Mouse (Mus musculus) CH12.LX (cell line): Measurements from ENCODE around the gene Gcdh.

Experiments used
- JUN ChIP-seq: IDR thresholded peaks from 2 replicates; pipeline ENCODE4 v1.6.1; 2011; ENCODE audit warnings: low read depth, mild to moderate bottlenecking, low read length, improper control_type of control experiment, moderate library complexity; ENCODE audit not compliant: insufficient read depth
- MAX ChIP-seq: IDR thresholded peaks from 2 replicates; pipeline ENCODE4 v1.6.1; 2011; ENCODE audit warnings: low read length, improper control_type of control experiment
- POLR2A ChIP-seq: IDR thresholded peaks from 2 replicates; pipeline ENCODE4 v1.6.1; 2011; ENCODE audit warnings: low read depth, mild to moderate bottlenecking, improper control_type of control experiment, low read length
- USF2 ChIP-seq: conservative IDR thresholded peaks from 2 replicates; pipeline ENCODE4 v1.6.1; 2011; ENCODE audit warnings: low read depth, low read length, improper control_type of control experiment

DNA sequence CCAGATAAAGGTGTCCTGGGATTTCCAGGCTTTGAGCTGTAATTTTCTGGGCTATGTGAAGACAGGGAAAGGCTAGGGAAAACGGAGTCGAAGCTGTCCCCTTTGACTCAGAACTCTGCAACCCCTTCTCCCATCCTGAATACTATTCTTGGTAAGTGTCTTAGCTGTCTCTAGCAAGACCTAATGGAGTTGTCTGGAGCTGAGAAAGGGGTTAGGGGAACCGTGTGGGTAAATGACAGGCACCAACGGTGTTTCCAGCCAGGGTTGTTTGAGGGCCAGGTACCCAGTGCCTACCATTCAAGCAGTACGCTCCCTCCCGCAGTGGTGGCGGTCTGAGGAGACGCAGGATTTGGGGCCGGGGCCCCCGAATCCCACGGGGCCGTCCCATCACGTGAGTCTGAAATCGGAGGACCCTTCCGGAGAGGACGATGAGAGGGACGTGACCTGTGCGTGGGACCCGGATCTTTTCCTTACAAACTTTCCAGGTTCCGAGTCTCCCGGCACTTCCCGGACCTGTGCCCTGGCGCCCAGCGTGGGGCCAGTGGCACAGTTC is 8.7 kb upstream of the Gcdh start:
- TF ChIP-seq MAX (no peak), USF2 (no peak), JUN (no peak), POLR2A (no peak)
